Mouse (Mus musculus) intestine, postnatal 0 days (tissue): ENCODE measurements around the gene Med10. TPM values are rescaled to one million over a fixed set of nuclear protein-coding genes. Genes with fewer than 3 reads are reported as not detected.

Source experiments
- ATAC-seq: fragments of 200-750 bp; cut with Nextera tagmentation; 2 replicates; pipeline ENCODE4 v1.8.0; 2017; ENCODE audit warnings: mild to moderate bottlenecking, moderate TSS enrichment, moderate library complexity
- H3K27ac ChIP-seq: fragments of 300-500 bp; sonication (generic); 2 replicates; pipeline ENCODE4 v1.5.1; 2014; ENCODE audit warnings: mild to moderate bottlenecking, low read depth, low read length, moderate library complexity
- H3K27me3 ChIP-seq: fragments of 300-500 bp; sonication (generic); replicated peaks from 2 replicates; pipeline ENCODE4 v1.6.1; 2014; ENCODE audit warnings: low read length, mixed read lengths; ENCODE audit not compliant: control insufficient read depth, insufficient read depth
- H3K36me3 ChIP-seq: fragments of 300-500 bp; sonication (generic); 2 replicates; pipeline ENCODE4 v1.6.1; 2014; ENCODE audit warnings: mild to moderate bottlenecking, moderate library complexity; ENCODE audit not compliant: control insufficient read depth, insufficient read depth
- H3K4me1 ChIP-seq: fragments of 300-500 bp; sonication (generic); replicated peaks from 2 replicates; pipeline ENCODE4 v1.6.1; 2014; ENCODE audit warnings: antibody characterized with exemption, low read length, mixed read lengths; ENCODE audit not compliant: control insufficient read depth, insufficient read depth
- H3K4me2 ChIP-seq: fragments of 300-500 bp; sonication (generic); replicated peaks from 2 replicates; pipeline ENCODE4 v1.6.1; 2014; ENCODE audit warnings: low read depth, mild to moderate bottlenecking, moderate library complexity
- H3K4me3 ChIP-seq: fragments of 300-500 bp; sonication (generic); 2 replicates; pipeline ENCODE4 v1.5.1; 2014; ENCODE audit warnings: low read depth, low read length
- H3K9ac ChIP-seq: fragments of 300-500 bp; sonication (generic); 2 replicates; pipeline ENCODE4 v1.6.1; 2014; ENCODE audit warnings: mild to moderate bottlenecking, low read depth, low read length
- H3K9me3 ChIP-seq: fragments of 300-500 bp; sonication (generic); 2 replicates; pipeline ENCODE4 v1.6.1; 2016; ENCODE audit warnings: mixed run types; ENCODE audit not compliant: control insufficient read depth
- CTCF ChIP-seq: sonication (generic); IDR thresholded peaks from 2 replicates; pipeline ENCODE4 v1.5.1; 2016; ENCODE audit warnings: low read depth, mild to moderate bottlenecking, control low read depth, antibody characterized with exemption, moderate library complexity
- WGBS: fragments of 180-500 bp; shearing (Covaris S2); extraction: QIAGEN DNeasy Blood & Tissue Kit; methylation state at CpG from one replicate; pipeline ENCODE4 v1.1.7; 2014; 5-methylcytosine and 5-hydroxymethylcytosine counted together
- polyA plus RNA-seq: library from polyadenylated mRNA; unstranded; fragments of >200 nt; fragmentation: Nextera tagmentation; extraction: Ambion mirVana; gene quantifications from 2 replicates; pipeline ENCODE4 v1.2.1, GENCODE M21; 2015

Gene Med10
- polyA plus RNA-seq, 1 experiment from 2014 or later, result 76.1 TPM

- no peak for ATAC-seq
- H3K27ac ChIP-seq, result no peak overlapping the region
- H3K4me1 ChIP-seq, result no peaks in the 10 kb centered on the region
- H3K9me3 ChIP-seq, result no peaks in the 10 kb centered on the region
- no peak overlapping the region for H3K4me3 ChIP-seq
- WGBS, result 57% methylated on average over 7 of the region's 7 CpGs
- no peak for TF ChIP-seq CTCF
- H3K9ac ChIP-seq, result no peak overlapping the region
- H3K4me2 ChIP-seq, result no peak overlapping the region
- no peaks in the 10 kb centered on the region for H3K27me3 ChIP-seq
- H3K36me3 ChIP-seq, result no peaks in the 10 kb centered on the region
Observed at GRCm38 (mm10) chr13:69794808-69795207, 7.4 kb upstream of the Med10 start.

- H3K4me2 ChIP-seq, result peak overlapping the region; percentile 93
- ATAC-seq, result peak; percentile 95
- H3K36me3 ChIP-seq, result peaks cover 23% of the 10 kb centered on the region
- peak overlapping the region; percentile 95 for H3K4me3 ChIP-seq
- H3K27me3 ChIP-seq, result no peaks in the 10 kb centered on the region
- under 1% methylated on average over 55 of the region's 55 CpGs for WGBS
- no peaks in the 10 kb centered on the region for H3K9me3 ChIP-seq
- H3K4me1 ChIP-seq, result no peaks in the 10 kb centered on the region
- peak overlapping the region; percentile 46; the same call in 1 of the 2 replicates for H3K27ac ChIP-seq
- H3K9ac ChIP-seq, result peak overlapping the region; percentile 85
- TF ChIP-seq CTCF, result no peak
Observed at GRCm38 (mm10) chr13:69809681-69810611, 7.8 kb downstream of the Med10 start.

GRCm38 (mm10) chr13:69810936-69811680, 8.9 kb downstream of the Med10 start:
- H3K9me3 ChIP-seq, result no peaks in the 10 kb centered on the region
- no peak overlapping the region for H3K27ac ChIP-seq
- no peaks in the 10 kb centered on the region for H3K27me3 ChIP-seq
- H3K9ac ChIP-seq, result no peak overlapping the region
- WGBS, result 82% methylated on average over 14 of the region's 14 CpGs
- no peaks in the 10 kb centered on the region for H3K4me1 ChIP-seq
- peak overlapping the region; percentile 95 for H3K4me3 ChIP-seq
- ATAC-seq, result no peak
- TF ChIP-seq CTCF, result no peak
- H3K36me3 ChIP-seq, result peaks cover 32% of the 10 kb centered on the region
- peak overlapping the region; percentile 93 for H3K4me2 ChIP-seq

GRCm38 (mm10) chr13:69813870-69814269, 11.7 kb downstream of the Med10 start:
- 87% methylated on average over 5 of the region's 5 CpGs for WGBS
- no peak for ATAC-seq

GRCm38 (mm10) chr13:69818306-69818705, 16.1 kb downstream of the Med10 start:
- Histone ChIP-seq H3K4me3 (no peak overlapping the region), H3K4me2 (no peak overlapping the region), H3K9ac (no peak overlapping the region), H3K27ac (no peak overlapping the region), H3K9me3 (no peaks in the 10 kb centered on the region), H3K36me3 (peaks cover 36% of the 10 kb centered on the region), H3K27me3 (no peaks in the 10 kb centered on the region), H3K4me1 (no peaks in the 10 kb centered on the region)
- 87% methylated on average over 4 of the region's 4 CpGs for WGBS
- no peak for TF ChIP-seq CTCF
- no peak for ATAC-seq

More at GRCm38 (mm10) chr13:69813870-69814269, 11.7 kb downstream of the Med10 start:
- H3K4me1 ChIP-seq, result no peaks in the 10 kb centered on the region
- no peak overlapping the region for H3K4me2 ChIP-seq
- H3K9me3 ChIP-seq, result no peaks in the 10 kb centered on the region
- H3K27me3 ChIP-seq, result no peaks in the 10 kb centered on the region
- no peak overlapping the region for H3K4me3 ChIP-seq
- no peak overlapping the region for H3K9ac ChIP-seq
- TF ChIP-seq CTCF, result no peak
- peaks cover 44% of the 10 kb centered on the region for H3K36me3 ChIP-seq
- no peak overlapping the region for H3K27ac ChIP-seq

- 32% methylated on average over 3 of the region's 3 CpGs for WGBS
- no peak overlapping the region for H3K4me2 ChIP-seq
Observed at GRCm38 (mm10) chr13:69821169-69821822, 19.1 kb downstream of the Med10 start.

More at GRCm38 (mm10) chr13:69821169-69821822, 19.1 kb downstream of the Med10 start:
- ATAC-seq, result 0 out of 2 replicates have a peak, but pooled peaks have one; percentile 43
- TF ChIP-seq CTCF, result no peak
- no peaks in the 10 kb centered on the region for H3K27me3 ChIP-seq
- no peak overlapping the region for H3K27ac ChIP-seq
- no peaks in the 10 kb centered on the region for H3K9me3 ChIP-seq
- H3K4me3 ChIP-seq, result no peak overlapping the region
- H3K4me1 ChIP-seq, result no peaks in the 10 kb centered on the region
- peaks cover 10% of the 10 kb centered on the region for H3K36me3 ChIP-seq
- no peak overlapping the region for H3K9ac ChIP-seq
